Mouse (Mus musculus) ZHBTc4 (cell line): Measurements from ENCODE around the gene Abhd16b.
A peak's percentile ranks its signal among the peaks of the same experiment; 100 is the strongest.
"Not testable (repeated sequence)": the region's sequence is repeated elsewhere in the genome, so short reads cannot be mapped to it uniquely, and the experiment has no call there.

Experiments used
- DNase-seq: peaks from one replicate; pipeline ENCODE4 v3.0.0-alpha.2; 2011; ENCODE audit warnings: low read depth, low spot score

Abhd16b gene

GRCm38 (mm10) chr2:181485741-181486140 is 7.3 kb upstream of the Abhd16b start:
- no peak for DNase-seq

GRCm38 (mm10) chr2:181487338-181488277 is 5.4 kb upstream of the Abhd16b start:
- peak; percentile 7 for DNase-seq

DNA sequence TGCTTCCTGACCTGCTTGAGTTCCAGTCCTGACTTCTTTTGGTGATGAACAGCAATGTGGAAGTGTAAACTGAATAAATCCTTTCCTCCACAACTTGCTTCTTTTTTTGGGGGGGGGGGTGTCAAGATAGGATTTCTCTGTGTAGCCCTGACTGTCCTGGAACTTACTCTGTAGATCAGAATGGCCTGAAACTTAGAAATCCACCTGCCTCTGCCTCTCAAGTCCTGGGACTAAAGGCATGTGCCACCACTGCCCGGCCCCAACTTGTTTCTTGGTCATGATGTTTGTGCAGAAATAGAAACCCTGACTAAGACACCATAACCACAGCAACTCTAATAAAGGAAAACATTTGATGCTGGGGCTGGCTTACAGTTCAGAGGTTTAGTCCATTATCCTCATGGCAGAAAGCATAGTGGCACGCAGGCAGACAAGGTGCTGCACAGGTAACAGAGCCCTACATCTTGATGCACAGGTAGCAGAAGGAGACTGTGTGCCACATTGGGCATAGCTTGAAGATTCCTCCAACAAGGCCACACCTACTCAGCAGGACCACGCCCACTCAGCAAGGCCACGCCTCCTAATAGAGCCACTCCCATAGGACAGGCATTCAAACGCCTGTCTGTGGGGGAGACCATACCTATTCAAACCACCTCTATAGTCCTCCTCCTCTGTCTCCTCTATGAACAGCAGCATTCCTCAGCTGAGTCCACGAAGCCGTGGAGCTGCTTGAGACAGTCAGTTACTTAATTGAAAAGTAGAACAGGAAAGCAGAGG is 1.4 kb upstream of the Abhd16b start:
- DNase-seq, result peak; percentile 93

DNA sequence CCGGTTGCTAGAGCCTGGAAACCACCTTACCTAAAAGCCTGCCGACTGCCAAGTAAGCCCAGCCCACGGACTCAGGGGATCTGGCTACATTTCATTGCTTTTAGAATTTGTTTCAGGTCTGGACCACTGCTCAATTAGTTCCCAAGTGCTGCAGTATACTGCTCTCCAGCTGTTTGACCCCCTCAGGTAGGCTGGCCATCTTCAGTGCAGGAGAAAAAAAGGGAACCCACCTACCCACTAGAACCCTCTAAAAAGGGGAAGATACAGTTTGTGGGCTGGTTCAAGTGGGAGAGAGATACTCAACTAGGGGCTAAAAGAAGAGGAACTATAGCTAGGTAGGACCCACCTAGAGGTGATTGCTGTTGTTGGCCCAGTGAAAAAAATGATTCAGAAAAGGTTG is 800 bp upstream of the Abhd16b start:
- no peak for DNase-seq

GRCm38 (mm10) chr2:181494266-181494945 is 1.4 kb downstream of the Abhd16b start:
- peak; percentile 38 for DNase-seq

- DNase-seq, result not testable (repeated sequence)
These were observed 2.8 kb downstream of the Abhd16b start for GRCm38 (mm10) chr2:181495845-181496244.

GRCm38 (mm10) chr2:181496281-181496680 is 3.3 kb downstream of the Abhd16b start:
- peak; percentile 83 for DNase-seq

DNA sequence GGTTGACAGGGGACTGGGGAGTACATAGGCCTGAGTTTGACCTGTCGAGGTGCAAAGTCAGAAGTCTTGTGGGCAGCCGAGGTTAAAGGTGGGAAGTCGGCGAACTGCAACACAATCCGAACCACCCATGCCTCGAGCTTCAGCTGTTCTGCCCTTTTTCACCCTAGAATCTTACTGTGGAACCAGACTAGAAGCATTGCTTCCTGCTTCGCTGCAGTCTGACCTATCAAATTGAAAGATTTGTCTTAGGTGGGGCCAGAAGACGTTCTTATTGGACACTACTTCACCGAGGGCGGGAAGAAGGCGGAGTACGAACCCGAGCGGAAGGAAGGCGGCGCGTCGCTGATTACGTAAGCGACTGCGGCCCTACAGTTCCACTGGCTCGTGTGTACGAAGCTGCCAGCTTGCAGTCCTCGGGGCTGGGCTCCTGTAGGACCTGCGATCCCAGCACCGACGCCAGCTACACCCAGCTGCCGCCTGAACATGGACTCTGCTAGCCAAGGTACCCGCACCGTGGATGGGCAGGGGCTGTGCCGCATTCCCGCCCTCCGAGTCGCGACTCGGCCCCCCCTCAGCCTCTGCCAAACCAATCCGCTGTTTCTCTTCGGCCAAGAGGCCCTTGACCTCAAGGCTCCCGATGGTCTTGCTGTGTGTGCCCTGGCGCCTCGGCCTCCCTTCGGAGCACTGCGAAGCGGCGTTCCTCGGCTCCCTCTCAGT is 4.0 kb downstream of the Abhd16b start, which contains the start of gene Tpd52l2:
TSS of gene Tpd52l2 (plus strand) at position 312 of the 717 bp plus-strand sequence.
- DNase-seq, result peak; percentile 99

DNA sequence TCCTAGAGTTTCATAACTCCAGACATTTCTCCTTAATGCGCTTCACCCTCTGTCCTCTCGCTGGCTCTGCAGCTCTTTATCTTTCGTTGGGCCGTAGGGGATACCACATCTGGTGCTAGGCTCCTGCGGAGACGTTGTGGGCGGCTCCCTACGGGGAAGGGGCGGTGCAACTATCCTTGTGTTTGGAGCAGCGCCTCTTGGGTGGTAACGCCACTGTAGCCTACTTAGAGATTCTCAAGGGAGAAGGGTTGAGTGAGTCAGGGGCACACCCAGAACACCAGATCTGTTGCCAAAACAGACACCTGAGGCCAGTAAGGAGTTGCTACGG is 4.5 kb downstream of the Abhd16b start:
- peak; percentile 94 for DNase-seq

GRCm38 (mm10) chr2:181498644-181499043 is 5.6 kb downstream of the Abhd16b start:
- DNase-seq, result no peak

DNA sequence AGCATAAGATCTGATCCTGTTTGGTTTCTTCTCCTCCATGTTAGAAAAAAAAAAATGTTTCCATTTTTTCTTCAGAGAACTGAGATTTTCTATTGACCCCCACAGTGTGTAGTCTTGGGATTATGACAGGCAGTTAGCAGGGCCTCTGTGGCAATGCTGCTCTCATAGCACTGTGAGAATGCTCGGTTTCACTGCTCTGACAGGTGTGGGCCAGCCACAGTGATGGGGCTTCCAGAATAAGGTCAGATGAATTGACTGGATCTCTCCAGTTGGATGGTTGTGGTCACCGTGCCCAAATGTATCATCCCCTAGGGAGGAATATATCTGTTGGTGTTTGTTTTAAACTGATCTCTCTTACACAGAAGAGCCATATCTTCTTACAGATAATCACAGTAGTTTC is 16.2 kb downstream of the Abhd16b start:
- DNase-seq, result no peak

GRCm38 (mm10) chr2:181511231-181511630 is 18.2 kb downstream of the Abhd16b start:
- no peak for DNase-seq

DNA sequence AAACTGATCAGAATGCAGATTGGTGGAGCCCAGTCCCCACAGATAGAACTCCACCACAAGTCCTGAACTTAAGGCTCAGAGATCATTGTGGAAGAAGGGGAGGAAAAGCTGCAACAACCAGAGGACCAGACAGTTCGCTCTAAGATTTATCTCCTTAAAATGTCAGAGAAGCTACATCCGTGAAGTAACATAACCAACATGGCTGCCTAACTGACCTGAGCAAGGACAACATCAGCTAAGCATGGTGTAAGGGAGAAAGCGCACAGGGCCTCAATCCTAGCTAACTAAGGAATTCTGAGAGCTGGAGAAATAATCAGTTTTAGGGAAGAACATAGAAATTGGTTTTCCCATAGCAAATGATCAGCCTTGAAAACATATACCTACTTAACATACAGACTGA is 26.2 kb downstream of the Abhd16b start:
- DNase-seq, result no peak

DNA sequence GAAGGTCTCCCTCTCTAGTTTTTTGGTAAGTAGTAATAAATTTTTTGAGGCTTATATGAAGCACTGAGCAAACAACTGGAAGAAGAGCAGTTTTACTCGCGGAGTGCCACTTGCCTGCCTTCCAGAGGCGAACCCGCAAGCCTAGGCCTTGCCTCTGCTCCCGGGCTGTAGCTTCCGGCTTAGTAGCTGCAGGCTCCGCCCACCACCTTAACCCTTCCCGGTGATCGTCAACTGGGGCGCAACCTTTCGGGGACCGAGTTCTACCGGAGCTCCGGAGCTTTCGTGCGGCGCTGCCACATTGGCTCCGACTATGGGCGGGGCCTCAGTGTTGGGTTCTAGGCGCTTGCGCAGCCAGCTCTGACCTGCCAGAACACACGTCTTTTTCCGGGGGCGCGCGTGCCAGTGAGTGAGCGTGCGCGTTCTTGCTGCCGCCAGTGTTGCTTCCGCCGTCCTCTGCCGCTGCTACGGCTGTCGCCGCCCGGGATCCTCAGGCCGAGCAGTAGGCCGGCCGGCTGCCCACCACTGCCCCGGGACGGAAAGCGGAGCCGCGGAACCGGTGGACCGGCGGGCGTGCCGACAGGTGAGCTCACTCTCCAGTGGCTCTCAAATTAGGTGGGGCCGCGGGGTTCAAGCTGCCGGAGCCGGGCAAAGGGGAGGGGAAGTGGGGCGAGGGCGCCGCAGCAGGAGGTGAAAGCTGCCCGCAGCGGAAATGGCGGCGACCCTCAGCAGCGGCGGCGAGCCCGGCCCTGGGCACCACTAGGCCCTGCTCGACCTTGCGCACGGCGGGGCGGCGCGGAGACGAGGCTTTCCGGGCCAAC is 27.3 kb downstream of the Abhd16b start, which contains the start of gene Dnajc5:
TSS of gene Dnajc5 (plus strand) at position 368 of the 818 bp plus-strand sequence.
- peak; percentile 97 for DNase-seq

DNA sequence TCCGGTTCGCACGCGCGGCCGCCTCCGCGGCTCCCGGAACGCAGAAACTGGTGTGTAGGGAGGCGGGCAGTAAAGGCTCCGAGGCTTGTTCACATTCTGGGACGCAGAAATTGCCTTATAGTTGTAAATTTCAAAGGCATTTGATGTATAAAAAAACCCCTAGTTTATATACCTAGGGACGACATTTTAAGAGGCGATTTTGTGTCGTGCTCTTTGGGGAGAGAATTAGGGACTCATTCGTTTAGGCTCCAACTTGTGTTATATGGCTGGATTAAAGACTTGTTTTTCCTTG is 27.9 kb downstream of the Abhd16b start:
- no peak for DNase-seq

DNA sequence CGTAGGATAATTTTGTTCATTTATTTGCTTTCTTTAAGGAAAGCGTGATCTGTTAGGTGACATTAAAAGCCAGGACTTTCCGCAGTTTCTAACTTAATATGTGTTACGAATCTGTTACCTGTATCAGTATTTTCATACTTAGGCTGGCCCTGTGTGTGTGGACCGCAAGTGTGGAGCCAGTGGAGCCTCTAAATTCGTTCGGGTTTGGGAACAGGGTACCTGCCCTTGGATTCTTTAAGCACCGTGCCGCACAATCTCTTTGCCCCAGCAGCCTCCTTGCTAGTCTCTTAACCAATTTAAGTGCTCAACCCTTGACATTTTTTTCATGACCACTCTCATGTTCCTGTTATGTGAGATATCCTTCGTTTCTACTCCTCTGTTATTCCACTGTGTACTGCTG is 28.5 kb downstream of the Abhd16b start:
- no peak for DNase-seq

GRCm38 (mm10) chr2:181522811-181523210 is 29.8 kb downstream of the Abhd16b start:
- peak; percentile 80 for DNase-seq

GRCm38 (mm10) chr2:181525526-181525925 is 32.5 kb downstream of the Abhd16b start:
- no peak for DNase-seq

GRCm38 (mm10) chr2:181529076-181529475 is 36.1 kb downstream of the Abhd16b start:
- DNase-seq, result no peak

DNA sequence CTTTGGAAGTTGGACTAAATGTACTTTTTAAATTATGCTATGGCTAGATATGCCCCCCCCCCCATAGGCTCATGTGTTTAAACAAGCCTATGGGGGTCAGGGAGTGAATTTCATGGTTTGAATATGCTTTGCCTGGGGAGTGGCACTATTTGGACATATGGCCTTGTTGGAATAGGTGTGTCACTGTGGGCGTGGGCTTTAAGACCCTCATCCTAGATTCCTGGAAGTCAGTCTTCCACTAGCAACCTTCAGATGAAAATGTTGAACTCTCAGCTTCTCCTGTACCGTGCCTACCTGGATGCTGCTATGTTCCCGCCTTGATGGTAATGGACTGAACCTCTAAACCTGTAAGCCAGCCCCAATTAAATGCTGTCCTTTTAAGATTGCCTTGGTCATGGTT is 39.6 kb downstream of the Abhd16b start:
- DNase-seq, result no peak

GRCm38 (mm10) chr2:181536410-181536809 is 43.4 kb downstream of the Abhd16b start:
- DNase-seq, result no peak
